Mouse (Mus musculus) urinary bladder, postnatal 4 days (tissue): ENCODE measurements around the gene Cysltr2.

ENCODE experiments used
- DNase-seq, 2 experiments: peaks; one replicate each; pipeline ENCODE4 v3.0.0; 2021 to 2022; ENCODE audit warnings: low spot score in 2 of 2

Cysltr2 gene

GRCm38 (mm10) chr14:73048937-73049336 is at the start of gene Cysltr2:
Cysltr2 (minus strand) TSS chr14:73049114.
- DNase-seq = no peak

GRCm38 (mm10) chr14:73094802-73095550 is 46.1 kb upstream of the Cysltr2 start:
- DNase-seq = no peak

DNA sequence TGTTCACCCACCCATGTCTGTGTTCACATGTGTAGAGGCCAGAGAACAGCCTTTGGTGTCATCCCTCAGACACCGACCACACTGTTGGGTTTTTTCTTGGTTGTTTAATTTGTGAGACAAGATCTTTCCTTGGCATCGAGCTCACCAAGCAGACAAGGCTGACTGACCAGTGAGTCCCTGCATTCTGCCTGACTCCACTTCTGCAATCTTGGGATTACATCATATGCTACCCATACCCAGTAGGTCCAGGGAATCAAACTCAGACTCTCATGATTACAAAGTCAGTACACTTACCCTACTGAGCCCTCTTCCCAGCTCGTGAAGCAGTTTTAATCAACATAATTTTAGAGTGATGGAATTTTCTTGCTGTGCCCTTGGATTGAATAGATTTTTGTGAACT is 44.0 kb upstream of the Cysltr2 start:
- DNase-seq = no peak

GRCm38 (mm10) chr14:73088224-73088623 is 39.3 kb upstream of the Cysltr2 start:
- no peak for DNase-seq

GRCm38 (mm10) chr14:73087746-73088145 is 38.8 kb upstream of the Cysltr2 start:
- DNase-seq = no peak

DNA sequence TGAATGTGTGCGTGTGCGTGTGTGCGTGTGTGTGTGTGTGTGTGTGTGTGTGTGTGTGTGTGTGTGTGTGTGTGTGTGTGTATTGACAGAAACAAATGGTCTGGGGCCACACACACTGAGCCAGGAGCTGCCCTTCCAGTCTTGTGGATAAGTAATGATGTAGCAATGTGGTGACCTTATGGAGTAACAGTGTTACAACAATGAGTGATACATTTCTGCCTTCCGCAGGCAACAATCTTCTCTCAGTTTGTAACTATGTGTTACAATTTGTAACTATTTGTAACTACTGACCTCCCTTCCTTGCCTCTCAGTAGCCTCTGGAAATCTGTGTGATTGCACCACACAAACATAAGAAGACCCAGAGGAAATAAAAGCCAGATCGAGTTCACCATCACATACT is 38.3 kb upstream of the Cysltr2 start:
- no peak for DNase-seq

- no peak for DNase-seq
Observed at GRCm38 (mm10) chr14:73086425-73086824, 37.5 kb upstream of the Cysltr2 start.

GRCm38 (mm10) chr14:73083563-73083962 is 34.6 kb upstream of the Cysltr2 start:
- no peak for DNase-seq

GRCm38 (mm10) chr14:73064460-73064859 is 15.5 kb upstream of the Cysltr2 start:
- no peak for DNase-seq

GRCm38 (mm10) chr14:73058755-73059154 is 9.8 kb upstream of the Cysltr2 start:
- DNase-seq = no peak

DNA sequence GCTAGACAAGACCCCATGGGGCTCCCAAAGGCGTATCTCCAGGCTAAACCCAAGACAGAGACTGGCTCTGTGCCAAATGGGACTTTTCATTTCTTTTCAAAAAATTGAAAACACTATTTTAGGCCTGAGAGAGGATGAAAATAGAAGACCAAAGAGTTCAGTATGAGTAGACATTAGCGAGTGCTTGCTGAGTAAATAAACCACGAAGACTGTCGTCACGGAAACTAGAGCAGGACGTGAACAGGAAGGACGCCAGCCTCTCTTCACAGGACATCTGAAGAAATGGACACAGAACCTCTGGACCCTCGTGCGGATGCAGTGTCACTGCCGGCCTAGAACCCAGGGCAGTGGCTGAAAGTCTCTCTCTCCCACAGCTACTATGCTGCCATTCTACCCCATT is 8.8 kb upstream of the Cysltr2 start:
- DNase-seq = no peak

GRCm38 (mm10) chr14:73056813-73057212 is 7.9 kb upstream of the Cysltr2 start:
- no peak for DNase-seq

DNA sequence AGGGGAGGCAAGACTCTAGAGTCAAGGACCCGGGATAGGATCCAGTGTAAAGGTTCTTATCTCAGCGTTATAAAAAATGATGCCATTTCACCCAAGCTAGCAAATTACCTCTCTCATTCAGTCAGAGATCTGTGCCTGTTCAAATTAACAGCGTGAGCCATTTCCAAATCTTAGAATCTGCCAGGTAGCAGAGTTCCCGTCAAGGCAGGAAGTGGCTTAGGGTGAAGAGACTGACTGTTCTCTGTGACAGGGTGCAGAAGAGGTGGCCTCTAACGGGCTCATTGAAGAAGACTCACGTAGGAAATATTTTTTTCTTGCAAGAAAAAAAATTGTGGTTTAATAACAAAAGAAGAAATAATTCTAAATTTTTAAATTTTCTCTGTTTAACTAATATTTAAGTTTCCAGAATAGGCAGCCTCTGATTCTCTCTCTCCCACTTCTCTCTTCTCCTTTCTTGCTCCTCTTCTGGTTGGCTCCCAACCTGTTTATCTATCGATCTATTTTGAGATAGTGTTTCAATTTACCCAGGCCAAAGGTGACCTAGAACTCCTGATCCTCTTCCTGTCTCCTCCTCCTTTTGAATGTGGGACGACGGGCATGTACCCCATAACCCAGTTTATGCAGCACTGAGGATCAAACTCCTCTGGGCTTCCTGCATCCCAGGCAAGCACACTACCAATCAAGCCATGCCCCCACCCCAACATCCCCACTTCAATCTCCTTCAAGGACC is 3.5 kb downstream of the Cysltr2 start:
- DNase-seq = no peak

- no peak for DNase-seq
Observed at GRCm38 (mm10) chr14:73041689-73042088, 7.2 kb downstream of the Cysltr2 start.

DNA sequence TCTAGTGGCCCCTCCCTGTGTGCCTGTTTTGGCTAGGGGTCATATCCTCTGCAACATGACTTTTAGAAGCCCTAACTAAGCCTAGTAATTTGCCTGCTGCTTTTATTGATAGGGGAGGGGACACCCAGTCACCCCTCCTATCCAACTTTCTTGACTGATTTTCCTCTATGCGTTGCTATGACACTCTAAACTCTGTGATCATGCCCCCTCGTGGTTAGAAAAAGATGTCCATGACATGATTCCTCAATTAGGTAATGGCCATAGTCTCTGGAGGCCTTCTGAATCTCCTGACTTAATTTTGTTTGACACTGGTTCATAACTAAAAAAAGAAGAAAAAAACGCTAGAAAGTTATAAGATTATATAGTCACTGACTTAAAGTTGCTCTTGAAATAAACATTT is 15.6 kb downstream of the Cysltr2 start:
- DNase-seq = no peak

GRCm38 (mm10) chr14:73031218-73031617 is 17.7 kb downstream of the Cysltr2 start:
- no peak for DNase-seq

DNA sequence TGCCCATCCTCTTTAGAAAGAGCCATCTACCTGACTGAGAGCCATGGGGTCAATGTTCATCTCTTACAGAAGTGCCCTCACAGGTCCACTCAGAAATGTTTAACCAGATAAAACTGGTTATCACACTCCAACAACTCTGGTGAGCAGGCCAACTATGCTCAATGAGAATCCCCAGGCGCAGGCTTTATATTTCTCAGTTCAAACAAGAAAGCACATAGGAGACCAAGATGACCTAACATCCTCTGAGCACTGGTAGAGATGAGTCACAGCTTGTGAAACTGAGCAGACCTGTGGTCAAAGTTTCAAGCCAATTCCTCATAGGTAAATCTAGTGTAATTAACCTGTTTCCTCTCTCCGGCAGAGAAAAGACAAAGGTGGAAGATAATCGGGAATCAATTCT is 31.6 kb downstream of the Cysltr2 start:
- DNase-seq = no peak

- DNase-seq = no peak
Observed at GRCm38 (mm10) chr14:73015386-73015785, 33.5 kb downstream of the Cysltr2 start.

GRCm38 (mm10) chr14:73013723-73014544 is 35.0 kb downstream of the Cysltr2 start:
- no peak for DNase-seq

DNA sequence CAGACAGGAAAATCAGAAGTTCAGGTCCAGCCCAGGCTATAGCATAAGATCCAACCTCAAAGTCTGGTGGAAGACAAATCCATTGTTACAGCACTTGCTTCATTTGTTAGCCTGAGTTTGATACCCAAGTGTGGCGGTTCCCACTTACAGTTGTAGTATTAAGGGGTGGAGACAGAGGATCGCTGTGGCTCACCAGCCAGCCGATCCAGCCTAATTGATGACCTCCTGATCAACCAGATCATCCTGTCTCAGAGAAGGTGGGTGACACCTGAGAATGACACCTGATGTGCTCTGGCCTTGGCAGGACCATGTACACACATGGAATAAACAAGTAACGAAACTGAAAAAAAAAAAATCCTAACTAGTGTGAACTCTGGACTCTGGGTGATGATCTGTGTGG is 47.1 kb downstream of the Cysltr2 start:
- peak in 1 of 2 experiments; percentile 52 for DNase-seq

DNA sequence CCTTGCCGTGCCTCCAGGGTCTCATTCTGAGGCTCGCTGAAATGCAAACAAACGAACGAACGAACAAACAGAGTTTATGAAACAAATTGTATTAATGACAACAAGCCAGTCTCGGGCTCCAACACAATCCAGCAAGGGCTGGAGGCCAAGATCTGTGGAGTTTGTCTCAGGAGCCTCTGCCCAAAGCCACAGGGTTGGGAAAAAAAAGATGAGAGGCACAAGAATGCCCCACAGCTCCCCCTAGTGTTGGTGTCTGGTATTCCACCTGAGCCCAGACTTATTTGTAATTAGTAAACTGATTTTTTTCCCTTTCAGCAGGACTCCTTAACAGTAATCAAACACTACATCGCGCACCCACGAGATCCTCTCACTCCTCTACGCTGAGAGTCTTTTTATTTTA is 48.6 kb downstream of the Cysltr2 start:
- peak; percentile 41 to 79 for DNase-seq

- no peak for DNase-seq
Observed at GRCm38 (mm10) chr14:72998111-72998510, 50.8 kb downstream of the Cysltr2 start.
